Mouse (Mus musculus) liver, postnatal 0 days (tissue): ENCODE data around the gene Slc35f4.

Source experiments
- CTCF ChIP-seq: sonication (generic); IDR thresholded peaks from 2 replicates; pipeline ENCODE4 v1.5.1; 2016; ENCODE audit warnings: antibody characterized with exemption, low read depth
- EP300 ChIP-seq: IDR thresholded peaks from 2 replicates; pipeline ENCODE4 v1.6.1; 2016; ENCODE audit warnings: antibody characterized with exemption, low read depth, mild to moderate bottlenecking

DNA sequence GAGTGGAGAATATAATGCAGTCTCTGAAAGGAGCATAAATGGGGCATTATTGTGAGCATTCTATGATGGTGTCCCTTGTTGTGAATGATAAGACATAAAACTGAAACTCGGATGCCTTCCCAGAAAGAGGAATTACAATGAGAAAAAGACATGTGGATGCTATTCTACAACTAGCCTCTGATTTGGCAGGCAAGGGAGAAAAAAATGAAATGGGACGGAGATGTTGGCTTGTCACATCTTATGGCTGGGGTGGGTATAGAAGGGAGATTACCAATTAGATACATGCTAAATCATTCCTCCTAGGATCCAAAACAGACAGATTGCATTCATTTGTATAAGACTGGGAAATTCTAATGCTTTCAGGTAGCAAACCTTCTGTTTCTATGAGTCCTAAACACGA lies 65.0 kb downstream of the Slc35f4 start:
- no peak for TF ChIP-seq CTCF
- no peak for TF ChIP-seq EP300
